Comparison of ENCODE assay signal across 33 mouse cellular contexts in genomic region chr19:37716524-37717175, GRCm38 (mm10). TPM values are rescaled to one million over a fixed set of nuclear protein-coding genes. Genes with fewer than 3 reads are reported as not detected.
DNase-seq lines count a peak whose midpoint lies in the region; ATAC-seq and TF ChIP-seq lines count a peak whose summit lies in the region.
"Had no signal": no experiment of that assay in that cellular context is flagged by ENCODE, and none has a peak within 500 bp of the region (broad histone marks: within the 10 kb centered on the region; RNA-seq: fewer than 3 reads in every experiment).

No protein-coding gene starts in this region.

- no peak overlapping the region for H3K4me3 ChIP-seq in forebrain, postnatal 0 days (ENCODE audit: low read depth, low read length)
- H3K4me3 ChIP-seq in forebrain, embryonic 15.5 days: no peak overlapping the region
- no peak overlapping the region for H3K4me3 ChIP-seq in hindbrain, embryonic 11.5 days (ENCODE audit: low read depth, low read length)
- H3K4me3 ChIP-seq: embryonic facial prominence, embryonic 15.5 days; gastrocnemius, adult 2 months; heart, embryonic 12.5 days; heart, embryonic 15.5 days; hindbrain, embryonic 12.5 days; hindbrain, embryonic 15.5 days; intestine, embryonic 15.5 days had no signal

- no peak for TF ChIP-seq POLR2A in brain, embryonic 14.5 days (IDR thresholded peaks at IDR 0.05; ENCODE audit: borderline replicate concordance, extremely low read depth, insufficient read depth, insufficient read length, poor library complexity, severe bottlenecking)

- WGBS in forebrain, postnatal 0 days: 70% methylated on average over 12 of the region's 12 CpGs
- WGBS in forebrain, embryonic 15.5 days: 71% methylated on average over 12 of the region's 12 CpGs
- 89% methylated on average over 12 of the region's 12 CpGs for WGBS in hindbrain, embryonic 11.5 days

- H3K9me3 ChIP-seq in forebrain, postnatal 0 days (ENCODE audit: low read length): no peaks in the 10 kb centered on the region
- no peaks in the 10 kb centered on the region for H3K9me3 ChIP-seq in forebrain, embryonic 15.5 days
- no peaks in the 10 kb centered on the region for H3K9me3 ChIP-seq in hindbrain, embryonic 11.5 days (ENCODE audit: control insufficient read depth, low read length)
- H3K9me3 ChIP-seq: embryonic facial prominence, embryonic 15.5 days; G1E; heart, embryonic 12.5 days; heart, embryonic 15.5 days; hindbrain, embryonic 12.5 days; hindbrain, embryonic 15.5 days; intestine, embryonic 15.5 days had no signal

- H3K36me3 ChIP-seq in forebrain, postnatal 0 days (ENCODE audit: insufficient read depth): no peaks in the 10 kb centered on the region
- H3K36me3 ChIP-seq in forebrain, embryonic 15.5 days: no peaks in the 10 kb centered on the region
- no peaks in the 10 kb centered on the region for H3K36me3 ChIP-seq in hindbrain, embryonic 11.5 days (ENCODE audit: control insufficient read depth, insufficient read depth, low read length)
- H3K36me3 ChIP-seq: embryonic facial prominence, embryonic 15.5 days; G1E; heart, embryonic 12.5 days; heart, embryonic 15.5 days; hindbrain, embryonic 12.5 days; hindbrain, embryonic 15.5 days; intestine, embryonic 15.5 days had no signal

- TF ChIP-seq CTCF in forebrain, postnatal 0 days (IDR thresholded peaks at IDR 0.05; ENCODE audit: low read depth): no peak
- TF ChIP-seq CTCF in brain, embryonic 14.5 days (IDR thresholded peaks at IDR 0.05; ENCODE audit: borderline replicate concordance, extremely low read depth, insufficient read depth, insufficient read length): no peak

- no peak overlapping the region for H3K4me2 ChIP-seq in forebrain, postnatal 0 days (ENCODE audit: low read depth)
- H3K4me2 ChIP-seq in forebrain, embryonic 15.5 days (replicated peaks): no peak overlapping the region
- H3K4me2 ChIP-seq in hindbrain, embryonic 11.5 days (replicated peaks; ENCODE audit: low read depth, low read length): no peak overlapping the region
- H3K4me2 ChIP-seq: embryonic facial prominence, embryonic 15.5 days; heart, embryonic 12.5 days; heart, embryonic 15.5 days; hindbrain, embryonic 12.5 days; hindbrain, embryonic 15.5 days; intestine, embryonic 15.5 days had no signal

- H3K4me1 ChIP-seq in forebrain, postnatal 0 days (ENCODE audit: insufficient read depth): no peaks in the 10 kb centered on the region
- no peaks in the 10 kb centered on the region for H3K4me1 ChIP-seq in forebrain, embryonic 15.5 days
- H3K4me1 ChIP-seq in hindbrain, embryonic 11.5 days (replicated peaks; ENCODE audit: control insufficient read depth, insufficient read depth, low read length): no peaks in the 10 kb centered on the region
- H3K4me1 ChIP-seq: embryonic facial prominence, embryonic 15.5 days; heart, embryonic 15.5 days; hindbrain, embryonic 12.5 days; hindbrain, embryonic 15.5 days; intestine, embryonic 15.5 days had no signal

- peak; percentile 66 for ATAC-seq in forebrain, postnatal 0 days
- ATAC-seq in forebrain, embryonic 15.5 days (replicated peaks): no peak; the same call in 1 of the 2 replicates
- ATAC-seq in hindbrain, embryonic 11.5 days (ENCODE audit: low FRiP score): no peak
- ATAC-seq: activated CD4-positive, CD25-positive, alpha-beta regulatory T cell, adult 4 months; forebrain, embryonic 16.5 days; intestine, embryonic 15.5 days had no signal

- peak; percentile 2 for DNase-seq in forebrain, postnatal 0 days
- peak; percentile 24 for DNase-seq in Muller cell, postnatal 12 days (ENCODE audit: inconsistent ontology term)
- DNase-seq in brain, embryonic 14.5 days (ENCODE audit: low read depth): peak; percentile 7
- DNase-seq in testis, postnatal 10 days (ENCODE audit: low spot score): peak; percentile 58
- DNase-seq in MN1 (ENCODE audit: low spot score): no peak
- no peak for DNase-seq in hindbrain, embryonic 11.5 days (ENCODE audit: low spot score)
- DNase-seq: adrenal gland, adult 8-10 months; adrenal gland, postnatal 25 days; B cell, adult 2 months; cerebellum, adult 11 months; cerebellum, adult 2 months; cerebellum, adult 9-11 months; cerebellum, postnatal 25 days; gastrocnemius, adult 2 months; gastrocnemius, postnatal 14 days; heart, adult 18-20 months; heart, postnatal 10 days; heart, postnatal 4 days; kidney, adult 11 months had no signal

- no peaks in the 10 kb centered on the region for H3K27me3 ChIP-seq in forebrain, postnatal 0 days (ENCODE audit: insufficient read depth, low read length)
- no peaks in the 10 kb centered on the region for H3K27me3 ChIP-seq in forebrain, embryonic 15.5 days
- no peaks in the 10 kb centered on the region for H3K27me3 ChIP-seq in hindbrain, embryonic 11.5 days (ENCODE audit: control insufficient read depth, insufficient read depth, low read length)
- H3K27me3 ChIP-seq: CH12.LX; heart, embryonic 12.5 days; heart, embryonic 15.5 days; hindbrain, embryonic 12.5 days; hindbrain, embryonic 15.5 days; intestine, embryonic 15.5 days had no signal

- H3K9ac ChIP-seq in forebrain, postnatal 0 days: no peak overlapping the region
- no peak overlapping the region for H3K9ac ChIP-seq in forebrain, embryonic 15.5 days (replicated peaks)
- H3K9ac ChIP-seq in hindbrain, embryonic 11.5 days (ENCODE audit: low read depth, low read length): no peak overlapping the region
- H3K9ac ChIP-seq: embryonic facial prominence, embryonic 15.5 days; heart, embryonic 12.5 days; heart, embryonic 15.5 days; hindbrain, embryonic 12.5 days; hindbrain, embryonic 15.5 days; intestine, embryonic 15.5 days had no signal

- no peak overlapping the region for H3K27ac ChIP-seq in forebrain, postnatal 0 days (ENCODE audit: low read depth, low read length)
- H3K27ac ChIP-seq in forebrain, embryonic 15.5 days (replicated peaks): no peak overlapping the region
- no peak overlapping the region for H3K27ac ChIP-seq in hindbrain, embryonic 11.5 days (ENCODE audit: low read depth, low read length)
- H3K27ac ChIP-seq: embryonic facial prominence, embryonic 15.5 days; gastrocnemius, adult 2 months; heart, embryonic 15.5 days; hindbrain, embryonic 12.5 days; hindbrain, embryonic 15.5 days; intestine, embryonic 15.5 days had no signal

RNA-seq across cellular contexts. Expression of gene Cyp26a1, which starts 19.1 kb away (rescaled TPM):
- not detected in 2 replicates for total RNA-seq in forebrain, postnatal 0 days (2014; rRNA removed)
- polyA plus RNA-seq in forebrain, postnatal 0 days (2015; fragmentation: Nextera tagmentation; extraction: Ambion mirVana): 0.13 and 0.42 TPM in 2 replicates
- not detected in 2 replicates for polyA plus RNA-seq in forebrain, embryonic 15.5 days (2015; fragmentation: Nextera tagmentation; extraction: Ambion mirVana)
- 0.08 and 0.14 TPM in 2 replicates for polyA plus RNA-seq in brain, embryonic 14.5 days (2012; rRNA removed)
- polyA plus RNA-seq in hindbrain, embryonic 11.5 days (2014; fragmentation: Nextera tagmentation; extraction: Ambion mirVana): 16.4 and 19.9 TPM in 2 replicates
- total RNA-seq: adrenal gland, adult 8-10 months; adrenal gland, postnatal 25 days; common myeloid progenitor, adult 5-6 weeks; heart, adult 18-20 months had no signal
- polyA plus RNA-seq: activated CD4-positive, CD25-positive, alpha-beta regulatory T cell, adult 4 months; cerebellum, adult 2 months; forebrain, embryonic 16.5 days had no signal

RNA-seq across cellular contexts. Expression of gene Cyp26c1, which starts 31.3 kb away (rescaled TPM):
- not detected in 2 replicates for total RNA-seq in forebrain, postnatal 0 days (2014; rRNA removed)
- polyA plus RNA-seq in forebrain, postnatal 0 days (2015; fragmentation: Nextera tagmentation; extraction: Ambion mirVana): not detected in 2 replicates
- not detected in 2 replicates for polyA plus RNA-seq in forebrain, embryonic 15.5 days (2015; fragmentation: Nextera tagmentation; extraction: Ambion mirVana)
- polyA plus RNA-seq in brain, embryonic 14.5 days (2012; rRNA removed): not detected in 2 replicates
- polyA plus RNA-seq in hindbrain, embryonic 11.5 days (2014; fragmentation: Nextera tagmentation; extraction: Ambion mirVana): 3.4 and 6.1 TPM in 2 replicates
- total RNA-seq: adrenal gland, postnatal 25 days; CH12.LX; common myeloid progenitor, adult 5-6 weeks; gastrocnemius, postnatal 14 days; heart, postnatal 10 days; heart, postnatal 4 days had no signal
- polyA plus RNA-seq: activated CD4-positive, CD25-positive, alpha-beta regulatory T cell, adult 4 months; cerebellum, adult 2 months; forebrain, embryonic 11.5 days; forebrain, embryonic 16.5 days; frontal cortex, adult 2 months; heart, embryonic 12.5 days; heart, embryonic 15.5 days; hindbrain, embryonic 15.5 days; intestine, embryonic 15.5 days had no signal

Comparison
In these comparisons a context has a peak if more than half of its experiments do, and no peak if none do; other contexts are left out.
1. DNase-seq: peak in forebrain, postnatal 0 days (single experiment), Muller cell, postnatal 12 days (single experiment), brain, embryonic 14.5 days (single experiment) and testis, postnatal 10 days (single experiment); none in MN1 (single experiment) and hindbrain, embryonic 11.5 days (single experiment).
2. RNA of gene Cyp26a1, which starts 19.1 kb away (polyA plus RNA-seq): 16.4 to 19.9 TPM in hindbrain, embryonic 11.5 days; 0.13 to 0.42 TPM in forebrain, postnatal 0 days, not detected in forebrain, embryonic 15.5 days and 0.08 to 0.14 TPM in brain, embryonic 14.5 days; every median in the first group is over 10 times any median in the second.